Mouse (Mus musculus) erythroblast, embryonic 14.5 days (primary cell): ENCODE measurements around the gene Rnh1. TPM values are rescaled to one million over a fixed set of nuclear protein-coding genes. Genes with fewer than 3 reads are reported as not detected.

Experiments
- H3K27me3 ChIP-seq: 2 replicates; pipeline ENCODE4 v1.6.1; 2012; ENCODE audit warnings: inconsistent platforms; ENCODE audit not compliant: control insufficient read depth
- H3K36me3 ChIP-seq: 2 replicates; pipeline ENCODE4 v1.6.1; 2012; ENCODE audit warnings: mild to moderate bottlenecking, inconsistent platforms; ENCODE audit not compliant: control insufficient read depth
- H3K4me1 ChIP-seq: 2 replicates; pipeline ENCODE4 v1.6.1; 2012; ENCODE audit warnings: inconsistent platforms; ENCODE audit not compliant: control insufficient read depth
- H3K4me3 ChIP-seq: replicated peaks from 2 replicates; pipeline ENCODE3; 2012; ENCODE audit warnings: moderate library complexity, mild to moderate bottlenecking, inconsistent platforms
- H3K9me3 ChIP-seq: 2 replicates; pipeline ENCODE4 v1.6.1; 2012; ENCODE audit warnings: low read length, inconsistent platforms, mixed read lengths; ENCODE audit not compliant: control insufficient read depth
- GATA1 ChIP-seq: IDR thresholded peaks from 2 replicates; pipeline ENCODE4 v1.6.1; 2012; ENCODE audit warnings: low read length, inconsistent platforms, mixed read lengths
- TAL1 ChIP-seq: IDR thresholded peaks from 3 replicates; pipeline ENCODE4 v1.6.1; 2012; ENCODE audit warnings: low read length, inconsistent platforms, mixed read lengths
- polyA plus RNA-seq: library from polyadenylated mRNA; stranded (reverse); fragments of >175 nt; gene quantifications from 2 replicates; pipeline ENCODE4 v1.2.3, GENCODE M21; 2012

The Rnh1 gene
- polyA plus RNA-seq, 1 experiment, result 0.48 TPM

GRCm38 (mm10) chr7:141122689-141123516 lies 49.8 kb downstream of the Rnh1 start:
- Histone ChIP-seq H3K4me3 (peak overlapping the region; percentile 75), H3K36me3 (no peaks in the 10 kb centered on the region), H3K9me3 (no peaks in the 10 kb centered on the region), H3K4me1 (peaks cover 91% of the 10 kb centered on the region), H3K27me3 (no peaks in the 10 kb centered on the region)
- TF ChIP-seq TAL1 (no peak), GATA1 (no peak)

GRCm38 (mm10) chr7:141122245-141122644 lies 50.4 kb downstream of the Rnh1 start, which contains the start of gene Ptdss2:
TSS of gene Ptdss2 (plus strand) at chr7:141122382.
- TF ChIP-seq TAL1 (no peak), GATA1 (no peak)
- H3K9me3 ChIP-seq, result no peaks in the 10 kb centered on the region
- no peaks in the 10 kb centered on the region for H3K36me3 ChIP-seq
- peaks cover 91% of the 10 kb centered on the region for H3K4me1 ChIP-seq
- H3K27me3 ChIP-seq, result no peaks in the 10 kb centered on the region
- peak within 1 kb of the TSS; percentile 75 for H3K4me3 ChIP-seq

GRCm38 (mm10) chr7:141121051-141121531 lies 51.6 kb downstream of the Rnh1 start:
- H3K9me3 ChIP-seq, result no peaks in the 10 kb centered on the region
- peaks cover 86% of the 10 kb centered on the region for H3K4me1 ChIP-seq
- no peak overlapping the region for H3K4me3 ChIP-seq
- TF ChIP-seq TAL1 (no peak), GATA1 (no peak)
- H3K27me3 ChIP-seq, result no peaks in the 10 kb centered on the region
- no peaks in the 10 kb centered on the region for H3K36me3 ChIP-seq

GRCm38 (mm10) chr7:141120605-141121004 lies 52.1 kb downstream of the Rnh1 start:
- Histone ChIP-seq H3K4me3 (no peak overlapping the region), H3K27me3 (peaks cover 3% of the 10 kb centered on the region; the same call in 1 of the 2 replicates), H3K9me3 (no peaks in the 10 kb centered on the region), H3K4me1 (peaks cover 84% of the 10 kb centered on the region), H3K36me3 (no peaks in the 10 kb centered on the region)
- TF ChIP-seq TAL1 (no peak), GATA1 (no peak)

- H3K36me3 ChIP-seq, result no peaks in the 10 kb centered on the region
- peaks cover 73% of the 10 kb centered on the region for H3K4me1 ChIP-seq
- TF ChIP-seq GATA1 (no peak), TAL1 (no peak)
- H3K4me3 ChIP-seq, result no peak overlapping the region
- no peaks in the 10 kb centered on the region for H3K9me3 ChIP-seq
- peaks cover 4% of the 10 kb centered on the region; the same call in 1 of the 2 replicates for H3K27me3 ChIP-seq
These were observed 53.2 kb downstream of the Rnh1 start for GRCm38 (mm10) chr7:141119487-141119886.

- Histone ChIP-seq H3K4me3 (no peak within 1 kb of the TSS), H3K9me3 (no peaks in the 10 kb centered on the region), H3K4me1 (peaks cover 61% of the 10 kb centered on the region), H3K27me3 (peaks cover 12% of the 10 kb centered on the region), H3K36me3 (no peaks in the 10 kb centered on the region)
- no peak for TF ChIP-seq TAL1
- no peak for TF ChIP-seq GATA1
These were observed 55.0 kb downstream of the Rnh1 start, which contains the start of gene Ano9 for GRCm38 (mm10) chr7:141117636-141118035. TSS of gene Ano9 (minus strand) at chr7:141117806.

- Histone ChIP-seq H3K4me3 (no peak overlapping the region), H3K27me3 (peaks cover 16% of the 10 kb centered on the region), H3K36me3 (no peaks in the 10 kb centered on the region), H3K4me1 (peaks cover 48% of the 10 kb centered on the region), H3K9me3 (no peaks in the 10 kb centered on the region)
- TF ChIP-seq TAL1 (no peak), GATA1 (no peak)
These were observed 56.8 kb downstream of the Rnh1 start for GRCm38 (mm10) chr7:141115874-141116273.

Other genes starting within 250 kb of the Rnh1 start
- gene Pgghg, start 231.5 kb downstream of the Rnh1 start, polyA plus RNA-seq, result 0.05 and 0.32 TPM in 2 replicates
- not detected in 2 replicates for gene Ifitm5, start 222.6 kb downstream of the Rnh1 start, polyA plus RNA-seq
- not detected in 2 replicates for gene Gm45717, start 216.9 kb downstream of the Rnh1 start, polyA plus RNA-seq
- 3.3 and 3.7 TPM in 2 replicates for gene Ifitm2, start 216.9 kb downstream of the Rnh1 start, polyA plus RNA-seq
- 0.05 and 0.47 TPM in 2 replicates for gene Ifitm1, start 205.6 kb downstream of the Rnh1 start, polyA plus RNA-seq
- 0.26 and 0.29 TPM in 2 replicates for gene Ifitm3, start 162.1 kb downstream of the Rnh1 start, polyA plus RNA-seq
- gene Ifitm6, start 154.9 kb downstream of the Rnh1 start, polyA plus RNA-seq, result not detected in 2 replicates
- gene Gm17387, start 143.7 kb downstream of the Rnh1 start, polyA plus RNA-seq, result not detected in 2 replicates
- 0.03 and 0.15 TPM in 2 replicates for gene B4galnt4, start 111.8 kb downstream of the Rnh1 start, polyA plus RNA-seq
- gene Pkp3, start 94.6 kb downstream of the Rnh1 start, polyA plus RNA-seq, result 0.03 and 0.05 TPM in 2 replicates
- gene Sigirr, start 72.3 kb downstream of the Rnh1 start, polyA plus RNA-seq, result 0.16 and 0.19 TPM in 2 replicates
- not detected in 2 replicates for gene Ano9, start 55.1 kb downstream of the Rnh1 start, polyA plus RNA-seq
- gene Ptdss2, start 50.5 kb downstream of the Rnh1 start, polyA plus RNA-seq, result 148 and 156 TPM in 2 replicates
- gene Hras, start 21.1 kb upstream of the Rnh1 start, polyA plus RNA-seq, result 34.0 and 43.9 TPM in 2 replicates
- 19.2 and 22.6 TPM in 2 replicates for gene Lrrc56, start 21.3 kb upstream of the Rnh1 start, polyA plus RNA-seq
- 0.28 and 0.51 TPM in 2 replicates for gene Lmntd2, start 41.2 kb upstream of the Rnh1 start, polyA plus RNA-seq
- 7.3 and 10.7 TPM in 2 replicates for gene Rassf7, start 43.0 kb upstream of the Rnh1 start, polyA plus RNA-seq
- 19.7 and 20.3 TPM in 2 replicates for gene Phrf1, start 55.9 kb upstream of the Rnh1 start, polyA plus RNA-seq
- 2.2 and 2.9 TPM in 2 replicates for gene Irf7, start 93.6 kb upstream of the Rnh1 start, polyA plus RNA-seq
- not detected in 2 replicates for gene Cdhr5, start 103.9 kb upstream of the Rnh1 start, polyA plus RNA-seq
- not detected in 2 replicates for gene Sct, start 106.3 kb upstream of the Rnh1 start, polyA plus RNA-seq
- not detected in 2 replicates for gene Drd4, start 119.1 kb upstream of the Rnh1 start, polyA plus RNA-seq
- 7.6 and 8.1 TPM in 2 replicates for gene Deaf1, start 154.8 kb upstream of the Rnh1 start, polyA plus RNA-seq
- 4.6 TPM in 2 replicates for gene Tmem80, start 154.9 kb upstream of the Rnh1 start, polyA plus RNA-seq
- gene Eps8l2, start 166.0 kb upstream of the Rnh1 start, polyA plus RNA-seq, result 0.05 and 0.09 TPM in 2 replicates
- gene Taldo1, start 219.3 kb upstream of the Rnh1 start, polyA plus RNA-seq, result 53.1 and 91.9 TPM in 2 replicates
- 0.16 and 0.42 TPM in 2 replicates for gene Gatd1, start 241.3 kb upstream of the Rnh1 start, polyA plus RNA-seq